ENCODE assay signal across 8 mouse cellular contexts in genomic region chr17:80225142-80225541, GRCm38 (mm10). TPM values are rescaled to one million over a fixed set of nuclear protein-coding genes. Genes with fewer than 3 reads are reported as not detected.
DNase-seq lines count a peak whose midpoint lies in the region; ATAC-seq and TF ChIP-seq lines count a peak whose summit lies in the region.
"Not testable (repeated sequence)": the region's sequence is repeated elsewhere in the genome, so short reads cannot be mapped to it uniquely, and the experiment has no call there.
"Had no signal": no experiment of that assay in that cellular context is flagged by ENCODE, and none has a peak within 500 bp of the region (broad histone marks: within the 10 kb centered on the region; RNA-seq: fewer than 3 reads in every experiment).

No protein-coding gene starts in this region.

- H3K9ac ChIP-seq in embryonic facial prominence, embryonic 11.5 days (replicated peaks; ENCODE audit: low read length), result peak overlapping the region; percentile 82
- H3K9ac ChIP-seq in forebrain, embryonic 16.5 days (replicated peaks; ENCODE audit: low read depth, low read length), result peak overlapping the region; percentile 68
- H3K9ac ChIP-seq in hindbrain, embryonic 11.5 days (ENCODE audit: low read depth, low read length), result peak overlapping the region; percentile 68
- H3K9ac ChIP-seq in kidney, postnatal 0 days (ENCODE audit: low read depth, low read length), result peak overlapping the region; percentile 64; the same call in 1 of the 2 replicates
- peak overlapping the region; percentile 69 for H3K9ac ChIP-seq in liver, embryonic 16.5 days (ENCODE audit: low read depth, low read length)
- peak overlapping the region; percentile 54 for H3K9ac ChIP-seq in midbrain, embryonic 15.5 days

- DNase-seq in ES-CJ7 (ENCODE audit: low read depth, low spot score), result peak; percentile 34
- not testable (repeated sequence) for DNase-seq in embryonic facial prominence, embryonic 11.5 days (ENCODE audit: low spot score); kidney, postnatal 0 days (ENCODE audit: low spot score)
- DNase-seq in hindbrain, embryonic 11.5 days (ENCODE audit: low spot score), result peak; percentile 8

- peak overlapping the region; percentile 57 for H3K4me2 ChIP-seq in embryonic facial prominence, embryonic 11.5 days (ENCODE audit: low read depth, low read length)
- peak overlapping the region; percentile 81 for H3K4me2 ChIP-seq in forebrain, embryonic 16.5 days (ENCODE audit: low read length)
- H3K4me2 ChIP-seq in hindbrain, embryonic 11.5 days (replicated peaks; ENCODE audit: low read depth, low read length), result peak overlapping the region; percentile 66
- H3K4me2 ChIP-seq in kidney, postnatal 0 days (ENCODE audit: low read length), result peak overlapping the region; percentile 55
- peak overlapping the region; percentile 91 for H3K4me2 ChIP-seq in liver, embryonic 16.5 days (ENCODE audit: low read depth, low read length)
- H3K4me2 ChIP-seq in midbrain, embryonic 15.5 days, result peak overlapping the region; percentile 76

- 49% methylated on average over 4 of the region's 5 CpGs for WGBS in embryonic facial prominence, embryonic 11.5 days
- WGBS in forebrain, embryonic 16.5 days, result 37% methylated on average over 4 of the region's 5 CpGs
- 54% methylated on average over 4 of the region's 5 CpGs for WGBS in hindbrain, embryonic 11.5 days
- WGBS in kidney, postnatal 0 days, result 45% methylated on average over 4 of the region's 5 CpGs
- 18% methylated on average over 4 of the region's 5 CpGs for WGBS in liver, embryonic 16.5 days (ENCODE audit: insufficient replicate concordance)
- WGBS in midbrain, embryonic 15.5 days, result 59% methylated on average over 5 of the region's 5 CpGs

- ATAC-seq in embryonic facial prominence, embryonic 11.5 days (replicated peaks; ENCODE audit: insufficient number of reproducible peaks, low FRiP score, low TSS enrichment, low read depth); forebrain, embryonic 16.5 days; kidney, postnatal 0 days (replicated peaks; ENCODE audit: low FRiP score, low read depth); liver, embryonic 16.5 days (ENCODE audit: low read depth): not testable (repeated sequence)
- peak; percentile 20; the same call in 1 of the 2 replicates for ATAC-seq in hindbrain, embryonic 11.5 days (ENCODE audit: low FRiP score)
- ATAC-seq in midbrain, embryonic 15.5 days (replicated peaks), result peak; percentile 6; the same call in 1 of the 2 replicates

- H3K27ac ChIP-seq in embryonic facial prominence, embryonic 11.5 days (replicated peaks; ENCODE audit: low read depth, low read length); forebrain, embryonic 16.5 days (ENCODE audit: low read length); hindbrain, embryonic 11.5 days (ENCODE audit: low read depth, low read length); kidney, postnatal 0 days; liver, embryonic 16.5 days (ENCODE audit: low read length): not testable (repeated sequence)
- H3K27ac ChIP-seq in midbrain, embryonic 15.5 days, result 0 out of 2 replicates have a peak overlapping the region, but pooled peaks have one; percentile 72

- H3K9me3 ChIP-seq in embryonic facial prominence, embryonic 11.5 days (replicated peaks; ENCODE audit: control insufficient read depth, low read length); forebrain, embryonic 16.5 days (ENCODE audit: control insufficient read depth, low read length); hindbrain, embryonic 11.5 days (ENCODE audit: control insufficient read depth, low read length); kidney, postnatal 0 days (replicated peaks; ENCODE audit: low read length); liver, embryonic 16.5 days (replicated peaks; ENCODE audit: control insufficient read depth, low read length); midbrain, embryonic 15.5 days: not testable (repeated sequence)

- not testable (repeated sequence) for H3K4me1 ChIP-seq in embryonic facial prominence, embryonic 11.5 days (ENCODE audit: control insufficient read depth, insufficient read depth, low read length); forebrain, embryonic 16.5 days (replicated peaks; ENCODE audit: control insufficient read depth, insufficient read depth, low read length); hindbrain, embryonic 11.5 days (replicated peaks; ENCODE audit: control insufficient read depth, insufficient read depth, low read length); kidney, postnatal 0 days (replicated peaks; ENCODE audit: insufficient read depth, low read length); liver, embryonic 16.5 days (ENCODE audit: control insufficient read depth, low read depth, low read length); midbrain, embryonic 15.5 days

- H3K36me3 ChIP-seq in embryonic facial prominence, embryonic 11.5 days (replicated peaks; ENCODE audit: control insufficient read depth, insufficient read depth, low read depth, low read length); forebrain, embryonic 16.5 days (ENCODE audit: control insufficient read depth, insufficient read depth); hindbrain, embryonic 11.5 days (ENCODE audit: control insufficient read depth, insufficient read depth, low read length); kidney, postnatal 0 days (ENCODE audit: insufficient read depth, low read length); liver, embryonic 16.5 days (ENCODE audit: control insufficient read depth, insufficient read depth); midbrain, embryonic 15.5 days (replicated peaks): not testable (repeated sequence)

- H3K4me3 ChIP-seq in embryonic facial prominence, embryonic 11.5 days (ENCODE audit: low read depth, low read length), result peak overlapping the region; percentile 58
- H3K4me3 ChIP-seq in forebrain, embryonic 16.5 days (replicated peaks; ENCODE audit: low read length), result peak overlapping the region; percentile 66
- peak overlapping the region; percentile 49 for H3K4me3 ChIP-seq in hindbrain, embryonic 11.5 days (ENCODE audit: low read depth, low read length)
- peak overlapping the region; percentile 51 for H3K4me3 ChIP-seq in kidney, postnatal 0 days (replicated peaks; ENCODE audit: low read depth, low read length)
- peak overlapping the region; percentile 74 for H3K4me3 ChIP-seq in liver, embryonic 16.5 days (ENCODE audit: low read depth, low read length)
- H3K4me3 ChIP-seq in midbrain, embryonic 15.5 days, result peak overlapping the region; percentile 58

- H3K27me3 ChIP-seq in embryonic facial prominence, embryonic 11.5 days (ENCODE audit: control insufficient read depth, insufficient read depth, low read length); forebrain, embryonic 16.5 days (replicated peaks; ENCODE audit: control insufficient read depth, insufficient read depth, low read length); hindbrain, embryonic 11.5 days (ENCODE audit: control insufficient read depth, insufficient read depth, low read length); kidney, postnatal 0 days (ENCODE audit: insufficient read depth, low read length); liver, embryonic 16.5 days (ENCODE audit: control insufficient read depth, insufficient read depth, low read depth, low read length); midbrain, embryonic 15.5 days (replicated peaks): not testable (repeated sequence)

- TF ChIP-seq CTCF in kidney, postnatal 0 days (IDR thresholded peaks at IDR 0.05; ENCODE audit: low read depth), result not testable (repeated sequence)

RNA-seq across cellular contexts. Expression of gene Gemin6, which starts 0.9 kb away (rescaled TPM):
- 49.4 and 53.3 TPM in 2 replicates for polyA plus RNA-seq in embryonic facial prominence, embryonic 11.5 days (2014; fragmentation: Nextera tagmentation; extraction: Ambion mirVana)
- 25.2 and 25.8 TPM in 2 replicates for polyA plus RNA-seq in forebrain, embryonic 16.5 days (2015; fragmentation: Nextera tagmentation; extraction: Ambion mirVana)
- 37.9 and 41.5 TPM in 2 replicates for polyA plus RNA-seq in hindbrain, embryonic 11.5 days (2014; fragmentation: Nextera tagmentation; extraction: Ambion mirVana)
- polyA plus RNA-seq in kidney, postnatal 0 days (2015; fragmentation: Nextera tagmentation; extraction: Ambion mirVana), result 29.7 and 32.1 TPM in 2 replicates
- polyA plus RNA-seq in liver, embryonic 16.5 days (2015; fragmentation: Nextera tagmentation; extraction: Ambion mirVana), result 21.3 and 25.3 TPM in 2 replicates
- polyA plus RNA-seq in midbrain, embryonic 15.5 days (2015; fragmentation: Nextera tagmentation; extraction: Ambion mirVana), result 18.1 and 21.5 TPM in 2 replicates

RNA-seq across cellular contexts. Expression of gene Ttc39d, which starts 17.9 kb away (rescaled TPM):
- polyA plus RNA-seq in embryonic facial prominence, embryonic 11.5 days (2014; fragmentation: Nextera tagmentation; extraction: Ambion mirVana), result 0.14 TPM in 1 of 2 replicates, not detected in the other
- not detected in 2 replicates for polyA plus RNA-seq in forebrain, embryonic 16.5 days (2015; fragmentation: Nextera tagmentation; extraction: Ambion mirVana)
- 0.20 TPM in 1 of 2 replicates, not detected in the other for polyA plus RNA-seq in hindbrain, embryonic 11.5 days (2014; fragmentation: Nextera tagmentation; extraction: Ambion mirVana)
- polyA plus RNA-seq in kidney, postnatal 0 days (2015; fragmentation: Nextera tagmentation; extraction: Ambion mirVana), result not detected in 2 replicates
- not detected in 2 replicates for polyA plus RNA-seq in liver, embryonic 16.5 days (2015; fragmentation: Nextera tagmentation; extraction: Ambion mirVana)
- 0.06 and 0.22 TPM in 2 replicates for polyA plus RNA-seq in midbrain, embryonic 15.5 days (2015; fragmentation: Nextera tagmentation; extraction: Ambion mirVana)
- polyA plus RNA-seq: adrenal gland, adult 2 months had no signal

RNA-seq across cellular contexts. Expression of gene Srsf7, which starts 18.0 kb away (rescaled TPM):
- 972 and 1,051 TPM in 2 replicates for polyA plus RNA-seq in embryonic facial prominence, embryonic 11.5 days (2014; fragmentation: Nextera tagmentation; extraction: Ambion mirVana)
- 575 and 647 TPM in 2 replicates for polyA plus RNA-seq in forebrain, embryonic 16.5 days (2015; fragmentation: Nextera tagmentation; extraction: Ambion mirVana)
- 773 and 810 TPM in 2 replicates for polyA plus RNA-seq in hindbrain, embryonic 11.5 days (2014; fragmentation: Nextera tagmentation; extraction: Ambion mirVana)
- 422 and 451 TPM in 2 replicates for polyA plus RNA-seq in kidney, postnatal 0 days (2015; fragmentation: Nextera tagmentation; extraction: Ambion mirVana)
- 178 and 195 TPM in 2 replicates for polyA plus RNA-seq in liver, embryonic 16.5 days (2015; fragmentation: Nextera tagmentation; extraction: Ambion mirVana)
- polyA plus RNA-seq in midbrain, embryonic 15.5 days (2015; fragmentation: Nextera tagmentation; extraction: Ambion mirVana), result 417 and 424 TPM in 2 replicates
